30 mouse cellular contexts compared by ENCODE assay signal in the genomic region with DNA sequence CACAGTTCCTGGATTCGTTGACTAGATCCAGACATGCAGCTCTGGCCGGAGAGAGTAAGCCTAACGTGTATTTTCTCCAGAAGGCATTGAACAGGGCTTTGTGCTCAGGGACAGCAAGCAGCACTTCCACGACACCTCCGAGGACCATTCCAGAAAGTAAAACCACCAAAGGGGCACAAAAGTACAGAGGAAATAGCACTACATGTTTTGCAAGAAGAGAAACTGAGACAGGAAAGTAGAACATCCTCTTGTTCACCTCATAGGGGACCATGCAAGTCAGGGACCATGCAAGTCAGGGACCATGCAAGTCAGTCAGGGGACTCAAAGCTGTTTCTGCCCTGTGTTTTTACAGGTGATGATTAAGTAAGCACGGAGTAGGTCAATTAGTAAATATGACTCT. TPM values are rescaled to one million over a fixed set of nuclear protein-coding genes. Genes with fewer than 3 reads are reported as not detected.
DNase-seq lines count a peak whose midpoint lies in the region; ATAC-seq and TF ChIP-seq lines count a peak whose summit lies in the region.
"Had no signal": no experiment of that assay in that cellular context is flagged by ENCODE, and none has a peak within 500 bp of the region (broad histone marks: within the 10 kb centered on the region; RNA-seq: fewer than 3 reads in every experiment).

No protein-coding gene starts in this region.

- ATAC-seq in megakaryocyte, adult 5-6 weeks (ENCODE audit: poor library complexity, severe bottlenecking): 0 out of 2 replicates have a peak, but pooled peaks have one; percentile 23
- ATAC-seq in erythroblast, adult 5-6 weeks (replicated peaks; ENCODE audit: low FRiP score, poor library complexity, severe bottlenecking): no peak
- no peak for ATAC-seq in midbrain, embryonic 15.5 days (replicated peaks)
- ATAC-seq: CD4-positive, CD25-positive, alpha-beta regulatory T cell, adult 4 months; forebrain, embryonic 13.5 days; forebrain, embryonic 15.5 days had no signal

- H3K4me3 ChIP-seq in CH12.LX (replicated peaks in 1 of 3; ENCODE audit: low read depth in 2 of 3, low read length in 2 of 3, poor library complexity in 1 of 3): no peak overlapping the region
- no peak overlapping the region for H3K4me3 ChIP-seq in midbrain, embryonic 10.5 days
- H3K4me3 ChIP-seq in midbrain, embryonic 15.5 days: no peak overlapping the region
- H3K4me3 ChIP-seq: embryonic facial prominence, embryonic 13.5 days; embryonic facial prominence, embryonic 15.5 days; forebrain, embryonic 13.5 days; forebrain, embryonic 15.5 days had no signal

- dilution Hi-C loops in CH12.LX (cut with MboI; ENCODE audit: extremely low pct_ligation_motif_present, extremely low pct_unique_long_range_greater_than_20kb, low sequenced_read_pairs): no loop called here

- no peaks in the 10 kb centered on the region for H3K36me3 ChIP-seq in CH12.LX (replicated peaks in 1 of 2; ENCODE audit: control insufficient read depth in 1 of 2, insufficient read depth in 1 of 2, low read length in 1 of 2)
- no peaks in the 10 kb centered on the region for H3K36me3 ChIP-seq in splenic B cell, adult 2 months (ENCODE audit: control insufficient read depth, insufficient read depth, low read length, poor library complexity, severe bottlenecking)
- H3K36me3 ChIP-seq in midbrain, embryonic 10.5 days: no peaks in the 10 kb centered on the region
- H3K36me3 ChIP-seq in midbrain, embryonic 15.5 days (replicated peaks): no peaks in the 10 kb centered on the region
- H3K36me3 ChIP-seq: embryonic facial prominence, embryonic 13.5 days; embryonic facial prominence, embryonic 15.5 days; forebrain, embryonic 15.5 days had no signal

- no peaks in the 10 kb centered on the region for H3K79me2 ChIP-seq in CH12.LX (replicated peaks; ENCODE audit: control insufficient read depth, extremely low read depth, insufficient read depth, poor library complexity, severe bottlenecking)

- H3K4me2 ChIP-seq in CH12.LX (ENCODE audit: insufficient read depth, low read depth, poor library complexity, severe bottlenecking): 0 out of 2 replicates have a peak overlapping the region, but pooled peaks have one; percentile 17
- no peak overlapping the region for H3K4me2 ChIP-seq in midbrain, embryonic 15.5 days
- H3K4me2 ChIP-seq: embryonic facial prominence, embryonic 13.5 days; embryonic facial prominence, embryonic 15.5 days; forebrain, embryonic 13.5 days; forebrain, embryonic 15.5 days had no signal

- in situ Hi-C loops in CH12.LX (cut with MboI; ENCODE audit: low pct_ligation_motif_present, low pct_unique_long_range_greater_than_20kb, low sequenced_read_pairs): no loop called here

- H3K4me1 ChIP-seq in CH12.LX (ENCODE audit: control insufficient read depth in 1 of 2, insufficient read depth in 2 of 2): peaks cover 38 to 83% of the 10 kb centered on the region in 2 experiments
- H3K4me1 ChIP-seq in midbrain, embryonic 10.5 days: peaks cover 13% of the 10 kb centered on the region
- H3K4me1 ChIP-seq in midbrain, embryonic 15.5 days: no peaks in the 10 kb centered on the region
- H3K4me1 ChIP-seq: forebrain, embryonic 13.5 days; forebrain, embryonic 15.5 days had no signal

- TF ChIP-seq RAD21 in CH12.LX (IDR thresholded peaks at IDR 0.05; ENCODE audit: low read depth, low read length): no peak

- H3K9ac ChIP-seq in CH12.LX (ENCODE audit: insufficient read depth, low read depth): no peak overlapping the region; the same call in 1 of the 2 replicates
- no peak overlapping the region for H3K9ac ChIP-seq in midbrain, embryonic 15.5 days
- H3K9ac ChIP-seq: embryonic facial prominence, embryonic 13.5 days; embryonic facial prominence, embryonic 15.5 days; forebrain, embryonic 13.5 days; forebrain, embryonic 15.5 days had no signal

- no peaks in the 10 kb centered on the region for H3K27me3 ChIP-seq in CH12.LX (replicated peaks)
- no peaks in the 10 kb centered on the region for H3K27me3 ChIP-seq in splenic B cell, adult 2 months (ENCODE audit: control insufficient read depth, insufficient read depth, low read length, poor library complexity, severe bottlenecking)
- H3K27me3 ChIP-seq in midbrain, embryonic 10.5 days (ENCODE audit: low read depth, poor library complexity, severe bottlenecking): no peaks in the 10 kb centered on the region
- H3K27me3 ChIP-seq in midbrain, embryonic 15.5 days (replicated peaks): no peaks in the 10 kb centered on the region
- H3K27me3 ChIP-seq: embryonic facial prominence, embryonic 13.5 days; embryonic facial prominence, embryonic 15.5 days; forebrain, embryonic 15.5 days had no signal

- no peak for TF ChIP-seq EP300 in CH12.LX (IDR thresholded peaks at IDR 0.05; ENCODE audit: low read length)

- peak; percentile 50 for DNase-seq in A20 (ENCODE audit: low read depth, low spot score)
- DNase-seq in CH12.LX (ENCODE audit: extremely low read depth): no peak
- DNase-seq in splenic B cell, adult 2 months (ENCODE audit: low read depth, low spot score): peak; percentile 50
- DNase-seq in midbrain, embryonic 10.5 days (ENCODE audit: low spot score): no peak
- DNase-seq: adrenal gland, adult 2 months; adrenal gland, postnatal 10 days; adrenal gland, postnatal 25 days; B cell, adult 2 months; cerebellum, adult 11 months; cerebellum, adult 18-20 months; cerebellum, adult 8-10 months; cerebellum, adult 9-11 months; cerebellum, postnatal 14 days; cerebellum, postnatal 36 days; embryo, embryonic 11 days had no signal

- no peaks in the 10 kb centered on the region for H3K9me3 ChIP-seq in CH12.LX (replicated peaks; ENCODE audit: low read length)
- H3K9me3 ChIP-seq in midbrain, embryonic 10.5 days (replicated peaks): no peaks in the 10 kb centered on the region
- no peaks in the 10 kb centered on the region for H3K9me3 ChIP-seq in midbrain, embryonic 15.5 days
- H3K9me3 ChIP-seq: embryonic facial prominence, embryonic 13.5 days; embryonic facial prominence, embryonic 15.5 days; forebrain, embryonic 13.5 days; forebrain, embryonic 15.5 days had no signal

- no peak for TF ChIP-seq CTCF in CH12.LX (conservative IDR thresholded peaks at IDR 0.05 in 1 of 2, IDR thresholded peaks at IDR 0.05 in 1 of 2; ENCODE audit: low read depth in 2 of 2, low read length in 2 of 2)

- 84% methylated on average over 6 of the region's 6 CpGs for WGBS in midbrain, embryonic 10.5 days
- 86% methylated on average over 6 of the region's 6 CpGs for WGBS in midbrain, embryonic 15.5 days

- H3K27ac ChIP-seq in CH12.LX (ENCODE audit: insufficient read depth, low read depth): peak overlapping the region; percentile 35; the same call in 1 of the 2 replicates
- H3K27ac ChIP-seq in midbrain, embryonic 10.5 days (replicated peaks): no peak overlapping the region
- no peak overlapping the region for H3K27ac ChIP-seq in midbrain, embryonic 15.5 days
- H3K27ac ChIP-seq: embryonic facial prominence, embryonic 13.5 days; embryonic facial prominence, embryonic 15.5 days; forebrain, embryonic 13.5 days; forebrain, embryonic 15.5 days had no signal

- TF ChIP-seq POLR2A in CH12.LX (IDR thresholded peaks at IDR 0.05; ENCODE audit: low read depth, low read length): no peak

TF ChIP-seq in CH12.LX, 34 proteins besides CTCF, POLR2A, EP300 and RAD21:
- no peak for TF ChIP-seq USF2 (conservative IDR thresholded peaks at IDR 0.05; ENCODE audit: low read depth, low read length)
- TF ChIP-seq PAX5 (IDR thresholded peaks at IDR 0.05; ENCODE audit: low read length): no peak
- no peak for TF ChIP-seq SMC3 (IDR thresholded peaks at IDR 0.05; ENCODE audit: low read depth, low read length)
- TF ChIP-seq MYC (IDR thresholded peaks at IDR 0.05; ENCODE audit: low read depth, low read length): no peak
- TF ChIP-seq GABPA (IDR thresholded peaks at IDR 0.05; ENCODE audit: insufficient replicate concordance, low read depth, low read length): no peak
- TF ChIP-seq ZC3H11A (IDR thresholded peaks at IDR 0.05; ENCODE audit: low read depth, low read length): no peak
- TF ChIP-seq NRF1 (IDR thresholded peaks at IDR 0.05; ENCODE audit: low read depth, low read length): no peak
- TF ChIP-seq ZNF384 (IDR thresholded peaks at IDR 0.05; ENCODE audit: low read depth, low read length): no peak
- no peak for TF ChIP-seq E2F4 (IDR thresholded peaks at IDR 0.05; ENCODE audit: insufficient replicate concordance, low read depth, low read length)
- no peak for TF ChIP-seq TCF12 (IDR thresholded peaks at IDR 0.05; ENCODE audit: low read depth, low read length)
- TF ChIP-seq CHD2 (IDR thresholded peaks at IDR 0.05; ENCODE audit: low read length): no peak
- no peak for TF ChIP-seq MAX (IDR thresholded peaks at IDR 0.05; ENCODE audit: low read length)
- no peak for TF ChIP-seq ELF1 (IDR thresholded peaks at IDR 0.05; ENCODE audit: low read depth, low read length)
- TF ChIP-seq ETS1 (conservative IDR thresholded peaks at IDR 0.05; ENCODE audit: low read depth, low read length): no peak
- TF ChIP-seq POLR2AphosphoS2 (IDR thresholded peaks at IDR 0.05; ENCODE audit: low read depth, low read length): no peak

RNA-seq across cellular contexts. Expression of a gene that starts 58.8 kb away (rescaled TPM):
- total RNA-seq in CH12.LX (2012; rRNA removed) (not detected in 2 replicates), CH12.LX (2014; rRNA removed) (not detected in 2 replicates)
- 22.0 TPM in 1 of 2 replicates, not detected in the other for polyA plus RNA-seq in CH12.LX (2012; ENCODE audit: insufficient read length, low read depth)
- total RNA-seq in megakaryocyte, adult 5-6 weeks (2015): not detected in 2 replicates
- total RNA-seq in megakaryocyte, adult 5-6 weeks (2017): not detected in 2 replicates
- polyA plus RNA-seq in midbrain, embryonic 10.5 days (2016; fragmentation: Nextera tagmentation; extraction: Ambion mirVana): not detected in 2 replicates
- total RNA-seq in erythroblast, adult 5-6 weeks (2015; ENCODE audit: low replicate concordance): not detected in 2 replicates
- not detected in 2 replicates for total RNA-seq in erythroblast, adult 5-6 weeks (2017; ENCODE audit: low replicate concordance)
- polyA plus RNA-seq in midbrain, embryonic 15.5 days (2015; fragmentation: Nextera tagmentation; extraction: Ambion mirVana): not detected in 2 replicates
- total RNA-seq: adrenal gland, adult 2 months; adrenal gland, postnatal 10 days; adrenal gland, postnatal 25 days; adrenal gland, postnatal 4 days; common myeloid progenitor, adult 5-6 weeks; ES-E14; MEL had no signal
- polyA plus RNA-seq: adrenal gland, adult 2 months; brain, embryonic 14.5 days; CD4-positive, CD25-positive, alpha-beta regulatory T cell, adult 4 months; embryonic facial prominence, embryonic 11.5 days; embryonic facial prominence, embryonic 13.5 days; embryonic facial prominence, embryonic 15.5 days; forebrain, embryonic 11.5 days; forebrain, embryonic 13.5 days; forebrain, embryonic 15.5 days had no signal

Comparison
In these comparisons a context has a peak if more than half of its experiments do, and no peak if none do; other contexts are left out.
1. DNase-seq: peak in A20 (single experiment) and splenic B cell, adult 2 months (single experiment); none in CH12.LX (single experiment) and midbrain, embryonic 10.5 days (single experiment).